Mouse (Mus musculus): ENCODE results near the gene Ankrd22.

Gene Ankrd22

DNA sequence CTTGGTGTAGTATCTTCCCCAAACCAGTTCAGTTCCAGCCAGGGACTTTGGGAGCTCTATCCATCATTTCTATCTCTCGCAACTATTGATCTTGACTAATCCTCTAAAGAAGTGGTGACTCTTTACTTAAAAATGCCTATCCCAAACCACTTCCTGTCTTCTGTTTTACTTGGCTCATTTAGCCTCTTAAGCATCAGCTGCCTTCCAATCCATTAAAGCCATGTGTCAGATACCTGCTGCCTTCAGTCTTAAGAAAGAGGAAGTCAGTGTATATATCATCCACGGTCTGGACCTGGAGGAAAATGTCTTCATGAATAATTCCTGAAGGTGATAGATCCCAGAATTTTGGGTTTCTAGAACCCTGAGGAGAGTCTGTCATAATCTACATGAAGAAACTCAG, 14.5 kb upstream of the Ankrd22 start:
- no peak for DNase-seq

DNA sequence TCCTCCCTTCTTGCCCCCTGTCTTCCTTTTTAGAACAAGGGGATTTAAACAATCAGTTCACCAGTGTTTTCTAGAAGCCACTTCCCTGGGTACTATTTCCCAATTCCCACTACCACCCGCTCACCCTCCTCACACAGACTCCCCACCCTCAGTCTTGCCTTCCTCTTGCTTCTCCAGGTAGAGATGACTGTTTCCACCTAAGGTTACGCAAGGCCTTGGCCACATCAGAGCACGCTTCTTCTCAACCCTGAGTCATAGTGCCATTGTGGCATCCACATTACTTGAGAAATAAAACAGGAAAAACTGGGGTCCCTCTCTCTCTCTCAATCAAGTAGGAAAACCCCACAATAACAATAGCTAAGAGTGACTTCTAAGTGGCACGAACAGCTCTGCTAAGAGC, 13.3 kb upstream of the Ankrd22 start:
- no peak for DNase-seq

DNA sequence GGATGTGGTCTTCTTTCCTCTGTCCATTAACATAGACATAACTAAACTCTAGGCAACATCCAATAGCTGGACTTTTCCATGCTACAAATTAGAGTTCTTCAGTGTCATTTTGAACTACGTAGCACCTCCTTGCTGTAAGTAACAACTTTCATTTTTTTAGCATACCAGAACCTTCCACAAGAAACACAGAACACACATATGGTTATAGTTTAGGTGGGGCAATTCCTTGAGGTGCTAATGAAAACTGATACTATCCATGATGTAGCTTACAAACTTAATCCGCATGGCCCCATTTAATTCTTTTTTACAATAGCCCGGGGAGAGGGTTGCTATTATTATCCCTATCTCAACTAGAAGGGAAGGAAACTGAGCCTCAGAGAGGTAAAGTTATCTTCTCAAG, 8.2 kb upstream of the Ankrd22 start:
- no peak for DNase-seq

DNA sequence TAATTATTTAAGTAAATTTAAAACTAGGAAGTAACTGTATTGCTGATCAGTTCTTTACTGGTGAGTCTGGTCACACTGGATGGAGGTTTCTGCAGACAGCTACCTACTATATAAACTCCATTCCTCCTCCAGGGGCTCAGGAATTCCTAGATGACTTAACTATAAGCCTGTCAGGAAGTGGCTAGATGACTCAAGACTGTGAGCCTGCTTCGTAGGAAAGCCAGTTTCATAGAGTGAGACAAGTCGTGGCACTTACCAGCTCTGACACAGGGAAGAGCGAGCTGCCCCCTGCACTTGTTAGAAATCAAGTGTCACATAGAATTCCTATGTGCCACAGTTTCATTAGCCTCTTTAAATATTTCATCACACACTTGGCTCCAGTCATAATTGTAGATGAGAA, 5.3 kb upstream of the Ankrd22 start:
- no peak for DNase-seq

DNA sequence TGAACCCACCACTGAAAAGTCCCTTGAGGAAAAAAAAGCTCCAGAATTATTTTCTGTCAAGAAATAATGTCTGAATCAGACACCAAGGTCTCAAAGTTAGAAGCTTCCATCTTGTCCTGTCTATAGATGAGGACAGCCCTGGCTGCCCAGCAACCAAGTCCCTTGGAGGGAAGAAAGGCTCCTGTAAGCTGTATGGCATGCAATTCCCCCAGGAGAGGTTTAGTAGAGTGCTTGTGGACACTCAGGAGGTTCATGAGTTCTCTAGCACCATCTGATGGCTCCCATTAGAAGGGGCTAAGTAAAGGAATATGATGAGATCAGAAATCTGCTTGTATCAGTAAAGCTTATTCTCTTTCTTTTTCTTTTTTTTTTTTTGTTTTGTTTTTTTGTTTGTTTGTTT, 3.3 kb upstream of the Ankrd22 start:
- no peak for DNase-seq

DNA sequence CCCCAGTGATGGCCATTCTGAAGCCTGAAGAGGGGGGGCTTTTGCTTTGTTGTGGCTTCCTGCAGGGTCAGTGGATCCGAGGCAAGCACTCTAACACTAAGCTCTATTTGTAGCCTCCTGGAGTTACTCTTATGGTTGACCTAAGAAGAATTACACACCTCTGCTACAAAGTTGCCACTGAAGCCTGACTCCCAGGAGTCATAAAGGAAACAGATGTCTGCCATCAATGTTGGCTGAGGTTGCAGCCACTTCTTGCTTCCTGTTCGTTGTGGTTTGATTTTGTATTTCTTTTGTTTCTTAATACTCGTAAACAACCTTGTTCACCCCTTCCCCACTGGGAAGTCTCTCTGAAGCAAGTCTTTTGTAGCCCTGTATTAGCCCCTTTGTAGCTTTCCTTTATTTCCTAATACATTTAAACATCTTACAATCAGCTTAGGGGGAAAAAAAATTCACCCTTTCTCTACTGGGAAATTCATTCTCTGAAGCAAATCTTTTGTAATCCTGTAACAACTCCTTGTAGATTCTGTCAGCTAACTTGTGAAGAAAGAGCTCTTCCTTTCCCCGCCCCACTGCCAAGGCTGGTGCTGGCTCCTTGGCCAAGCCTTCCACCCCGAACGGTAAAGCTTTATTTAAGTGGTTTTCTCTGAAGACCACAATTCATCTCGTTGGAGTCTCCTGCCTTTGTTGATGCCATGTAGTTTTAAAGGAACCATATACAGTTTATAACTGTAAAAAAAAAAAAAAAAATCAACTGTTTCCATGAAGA, 2.2 kb upstream of the Ankrd22 start:
- DNase-seq: no peak

DNA sequence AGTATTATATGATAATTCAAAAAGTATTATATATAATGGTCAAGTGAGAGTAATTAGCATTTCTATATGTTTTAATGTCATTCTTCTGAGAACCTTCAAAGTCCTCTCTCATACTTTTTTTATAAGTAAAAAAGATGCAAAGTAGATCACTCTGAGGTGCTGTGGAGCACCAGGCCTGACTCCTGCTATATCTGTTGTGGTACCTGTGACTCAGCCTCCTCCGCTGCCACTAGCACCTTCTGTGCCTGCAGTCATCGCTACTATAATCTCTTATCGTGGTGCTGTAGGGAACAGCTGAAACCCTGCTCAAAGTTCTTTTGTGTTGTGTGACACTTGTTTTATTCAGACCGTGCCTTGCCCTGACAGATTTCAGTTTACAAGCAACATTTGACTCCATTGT, 533 bp upstream of the Ankrd22 start:
- no peak for DNase-seq

DNA sequence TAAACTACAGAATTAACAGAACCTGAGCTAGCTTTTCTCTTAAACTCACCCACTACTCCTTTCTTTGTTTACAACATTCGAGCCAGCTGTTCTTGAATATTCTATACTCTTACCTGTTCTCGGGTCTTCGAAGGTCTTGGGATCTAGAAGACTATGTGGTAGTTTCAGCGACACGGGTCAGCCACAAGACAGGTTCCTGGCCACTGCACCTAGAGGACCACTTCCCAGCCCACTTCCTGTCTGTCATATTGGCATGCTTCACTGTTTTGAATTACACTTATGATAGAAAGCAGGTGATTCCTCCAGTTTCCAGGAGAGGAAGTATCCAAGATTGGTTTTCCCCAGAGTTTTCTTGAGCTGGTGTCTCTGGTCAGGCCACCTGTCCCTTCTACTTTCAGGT, 3.2 kb downstream of the Ankrd22 start:
- DNase-seq: no peak

DNA sequence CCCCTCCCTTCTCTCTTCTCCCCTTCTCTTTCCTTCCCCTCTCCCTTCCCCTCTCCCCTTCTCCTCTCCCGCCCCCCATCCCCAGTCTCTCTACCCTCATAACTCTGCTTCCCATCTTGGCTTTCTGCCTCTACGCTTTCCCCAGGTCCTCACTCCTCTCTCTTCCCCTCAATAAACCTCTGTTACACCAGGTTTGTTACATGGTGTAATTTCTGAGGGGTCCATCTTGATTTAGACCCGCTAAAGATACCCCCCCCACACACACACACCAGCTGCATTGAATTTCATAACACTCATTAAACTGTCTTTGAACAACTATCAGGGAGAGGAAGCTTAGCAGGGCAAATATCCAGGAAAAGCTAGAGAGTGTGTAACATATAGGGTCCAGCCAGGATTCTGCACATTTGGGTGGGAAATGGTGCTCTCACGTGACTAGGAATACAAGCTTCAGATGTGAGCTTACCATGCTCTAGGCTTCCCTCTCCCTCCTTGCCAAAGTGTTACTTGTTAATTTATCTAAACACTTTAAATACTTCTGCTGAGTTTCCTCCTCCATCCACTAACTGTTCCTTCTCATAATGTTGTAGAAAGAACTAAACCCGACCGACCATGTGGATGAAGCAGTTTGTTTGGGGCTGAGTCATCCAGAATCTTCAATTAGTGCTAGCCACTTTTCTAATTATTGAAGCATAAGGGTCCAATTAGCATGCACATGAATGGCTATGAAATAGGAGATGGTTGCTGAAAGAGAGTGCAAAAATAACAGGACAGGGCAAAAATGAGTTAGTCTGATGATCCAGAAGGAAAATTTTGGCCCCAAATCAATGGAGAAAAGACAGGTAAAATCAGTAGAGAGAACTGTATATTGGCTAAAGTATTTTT, 12.3 kb downstream of the Ankrd22 start:
- no peak for DNase-seq

DNA sequence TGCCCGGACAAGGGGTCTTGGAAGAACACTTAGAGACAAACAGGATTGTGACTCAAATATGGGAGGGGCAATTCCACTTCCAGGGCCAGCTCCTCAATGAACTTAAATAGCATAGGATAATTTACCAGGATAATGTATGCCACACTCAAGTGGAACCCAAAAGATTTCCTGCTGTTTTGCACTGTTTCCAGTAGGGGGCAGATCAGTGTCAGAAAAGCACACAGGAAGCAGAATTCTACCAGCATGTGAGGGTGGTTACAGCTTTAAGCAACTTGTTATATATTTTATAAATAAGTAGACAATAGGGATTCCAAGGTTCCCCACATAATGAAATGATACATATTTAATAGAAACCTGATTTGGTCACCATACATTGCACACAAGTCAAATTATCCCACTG, 13.9 kb downstream of the Ankrd22 start:
- DNase-seq: peak in 1 of 2 experiments; percentile 40

DNA sequence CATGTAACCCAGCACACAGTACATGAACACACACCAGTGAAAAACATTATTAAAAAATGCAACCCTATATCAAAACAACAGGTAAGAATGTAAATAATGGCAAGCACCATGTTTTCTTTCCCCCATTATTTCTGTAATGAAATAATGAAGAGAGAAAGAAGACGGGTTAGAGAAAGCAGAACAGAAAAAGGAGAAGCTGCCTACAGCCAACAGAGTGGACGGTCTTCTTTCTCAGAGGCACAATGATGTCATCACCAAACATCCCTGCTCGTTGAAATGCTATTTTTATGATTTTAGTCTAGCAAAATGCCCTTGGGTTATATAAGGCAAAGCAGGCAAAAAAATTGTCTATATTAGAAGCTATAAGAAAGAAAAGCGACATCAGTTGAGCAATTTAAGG, 17.4 kb downstream of the Ankrd22 start:
- DNase-seq: no peak

DNA sequence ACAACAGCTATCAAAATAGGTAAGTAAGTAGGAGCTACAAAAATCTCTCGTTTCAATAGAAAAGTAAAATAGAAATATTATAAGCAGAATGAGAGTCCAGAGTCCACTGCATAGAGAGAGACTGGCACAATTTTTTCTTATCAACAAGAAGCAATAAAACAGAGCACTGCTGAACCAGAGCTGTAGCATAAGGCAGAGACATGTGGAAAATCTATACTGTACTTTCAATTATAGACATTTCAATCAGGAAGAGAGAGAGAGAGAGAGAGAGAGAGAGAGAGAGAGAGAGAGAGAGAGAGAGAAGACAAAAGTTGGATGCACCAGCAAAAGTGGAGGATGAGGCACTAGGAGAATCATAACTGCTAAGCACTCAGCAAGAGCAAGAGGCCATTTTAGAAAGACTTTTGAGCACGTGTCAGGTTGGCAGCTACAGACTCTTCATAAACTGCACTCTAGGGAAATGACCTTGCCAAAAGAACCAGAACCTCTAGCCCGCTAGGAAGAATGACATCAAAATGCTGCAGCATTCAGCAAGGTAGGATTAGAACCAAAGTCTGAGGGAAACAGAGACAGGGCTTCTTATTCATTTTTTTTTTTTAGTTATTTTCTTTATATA, 26.3 kb downstream of the Ankrd22 start:
- DNase-seq: no peak

DNA sequence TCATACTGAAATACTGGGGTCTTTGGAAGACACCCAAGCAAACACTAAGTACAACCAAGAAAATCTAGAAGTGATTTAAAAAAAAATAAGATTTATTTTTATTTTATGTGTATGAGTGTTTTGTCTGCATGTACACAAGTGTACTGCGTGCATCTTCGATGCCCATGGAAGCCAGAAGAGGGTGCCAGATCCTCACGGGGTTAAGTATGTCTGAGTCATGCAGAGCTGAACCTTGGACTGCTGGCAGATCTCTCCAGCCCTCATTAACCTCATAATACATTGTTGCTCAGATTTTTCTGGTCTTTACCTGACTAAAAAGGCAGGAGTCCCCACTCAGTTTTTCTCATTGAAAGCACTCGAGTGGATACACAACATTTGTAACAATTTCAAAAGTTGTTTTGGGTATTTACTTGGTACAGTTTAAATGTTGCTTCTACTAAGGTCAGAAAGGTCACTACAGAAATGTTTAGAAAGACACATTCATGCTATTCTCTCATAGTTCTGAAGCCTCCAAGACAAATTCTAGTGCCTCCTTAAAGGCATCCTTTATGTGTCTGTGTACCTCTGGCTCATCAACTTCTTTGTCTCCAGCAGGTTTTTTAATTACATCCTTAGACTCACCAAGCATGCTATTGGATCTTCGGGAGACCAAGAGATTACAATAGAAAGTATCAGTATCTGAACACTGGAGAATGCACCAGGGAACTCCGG, 27.0 kb downstream of the Ankrd22 start:
- no peak for DNase-seq

DNA sequence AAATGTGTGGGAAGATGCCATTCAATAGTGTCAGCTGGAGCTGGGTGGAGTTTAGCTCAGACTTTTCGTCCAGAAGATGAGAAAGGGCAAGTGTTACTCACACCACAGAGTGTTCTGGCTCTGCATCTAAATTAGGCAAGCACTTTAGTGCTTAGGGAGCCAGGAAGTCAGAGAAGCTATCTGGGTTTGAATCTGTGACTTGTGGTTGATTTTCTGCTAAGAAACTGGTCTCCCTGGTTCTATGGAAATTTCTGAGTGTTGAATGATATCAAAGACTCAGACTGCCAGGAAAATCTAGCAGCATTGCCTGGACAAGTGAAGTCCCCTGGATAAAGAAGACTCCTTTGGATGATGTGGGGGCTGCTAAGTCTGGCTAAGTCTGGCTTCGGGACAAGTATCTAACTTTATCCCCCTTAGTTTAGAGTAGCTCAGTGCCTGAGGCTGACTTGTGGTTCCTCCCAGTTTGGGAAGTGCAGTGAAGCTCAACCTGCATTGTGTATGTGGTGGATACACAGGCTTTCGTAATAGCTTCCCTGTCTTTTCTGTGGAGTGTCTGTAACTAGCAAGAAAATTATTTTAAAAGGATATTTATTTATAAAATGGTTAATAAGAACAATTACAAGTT, 45.6 kb downstream of the Ankrd22 start:
- DNase-seq: no peak

DNA sequence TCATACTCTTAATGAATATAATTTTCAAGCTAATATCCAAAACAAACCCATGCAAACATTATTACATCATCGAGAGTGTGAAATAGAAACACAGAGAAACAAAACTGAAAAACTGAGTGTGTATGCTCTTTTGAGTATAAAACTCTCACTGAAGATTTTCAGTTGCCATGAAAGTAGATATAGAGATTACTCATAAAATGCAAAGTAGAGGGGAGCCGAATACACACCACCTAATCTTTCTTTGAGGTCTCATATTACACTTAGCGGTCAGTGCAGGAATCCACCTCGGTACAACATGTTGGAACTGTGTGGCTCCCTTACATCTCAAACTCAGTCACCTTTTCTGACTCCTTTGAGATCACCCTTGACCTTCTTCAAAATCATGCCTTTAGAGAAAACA, 46.2 kb downstream of the Ankrd22 start:
- no peak for DNase-seq

DNA sequence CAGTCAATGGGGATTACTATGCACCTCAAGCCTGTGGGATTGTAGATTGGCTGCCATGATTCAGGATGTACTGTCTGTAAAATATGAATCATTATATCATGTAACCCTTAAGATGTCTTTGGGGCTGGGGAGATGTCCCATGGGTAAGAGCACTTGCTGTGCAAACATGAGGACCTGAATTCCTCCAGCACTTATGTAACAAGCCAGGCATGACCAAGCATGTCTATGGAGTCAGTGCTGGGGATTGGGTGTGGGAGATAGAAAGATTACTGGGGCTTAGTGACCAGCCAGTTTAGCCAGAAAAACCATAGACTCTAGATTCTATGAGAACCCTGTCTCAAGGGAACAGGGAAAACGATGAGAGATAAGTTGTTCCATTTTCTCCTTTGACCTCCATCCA, 46.8 kb downstream of the Ankrd22 start:
- no peak for DNase-seq

DNA sequence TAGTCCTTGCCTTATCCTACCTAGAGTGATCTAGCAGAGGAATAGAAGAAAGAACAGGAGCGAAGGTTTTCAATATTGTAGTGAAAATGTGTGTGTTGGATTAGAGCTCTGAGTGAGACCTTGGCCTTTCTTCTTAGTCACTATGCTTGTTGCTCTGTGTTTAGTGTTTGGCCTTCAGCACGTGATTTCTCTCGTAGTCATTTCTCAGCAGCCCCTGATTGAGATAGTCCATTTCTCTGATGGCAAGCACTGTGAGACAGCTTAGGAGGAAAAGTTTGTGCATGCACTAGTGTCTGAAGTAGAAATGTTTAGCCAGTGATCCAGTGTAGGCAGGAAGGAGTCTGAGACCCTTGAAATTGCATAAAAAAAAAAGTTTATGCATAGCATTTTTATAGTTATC, 61.0 kb downstream of the Ankrd22 start:
- DNase-seq: no peak

DNA sequence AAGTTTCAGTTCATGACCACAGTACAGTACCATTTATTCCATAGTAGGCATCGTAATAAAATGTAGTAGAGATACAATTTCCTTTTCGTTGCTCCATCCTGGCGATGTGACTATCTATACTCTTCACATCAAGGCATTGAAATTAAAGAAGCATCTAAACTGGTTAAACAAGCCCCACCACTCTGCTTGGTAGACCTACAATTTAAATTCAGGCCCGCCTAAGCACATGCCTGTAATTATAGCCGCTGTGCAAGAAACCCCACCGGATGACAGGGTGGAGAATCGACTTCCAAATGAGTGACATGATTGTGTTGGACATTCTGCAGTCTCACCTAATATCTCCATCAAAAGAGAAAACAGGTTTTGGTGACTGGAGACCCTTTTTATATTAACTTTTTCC, 64.0 kb downstream of the Ankrd22 start:
- DNase-seq: no peak

DNA sequence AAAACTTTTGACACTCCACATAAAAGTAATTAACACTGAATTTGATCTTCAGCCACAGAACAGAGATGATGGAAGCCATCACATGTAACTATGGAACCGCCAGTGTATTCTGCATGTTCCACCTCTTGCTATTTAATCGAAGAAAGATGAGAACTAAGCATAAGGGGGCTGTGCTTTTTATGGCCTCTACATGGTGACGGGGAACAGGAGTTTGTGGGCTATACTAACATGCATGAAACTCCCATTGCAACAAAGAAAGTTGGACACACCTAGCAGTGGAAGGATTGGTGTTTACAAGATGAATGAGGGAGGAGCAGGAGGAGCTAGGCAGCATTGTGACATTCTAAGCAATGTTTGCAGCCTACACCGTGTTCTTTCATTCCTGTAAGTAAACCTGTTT, 65.2 kb downstream of the Ankrd22 start, which contains the start of gene Lipm:
TSS of gene Lipm (plus strand) at position 301 of the 400 bp plus-strand sequence.
- no peak for DNase-seq

DNA sequence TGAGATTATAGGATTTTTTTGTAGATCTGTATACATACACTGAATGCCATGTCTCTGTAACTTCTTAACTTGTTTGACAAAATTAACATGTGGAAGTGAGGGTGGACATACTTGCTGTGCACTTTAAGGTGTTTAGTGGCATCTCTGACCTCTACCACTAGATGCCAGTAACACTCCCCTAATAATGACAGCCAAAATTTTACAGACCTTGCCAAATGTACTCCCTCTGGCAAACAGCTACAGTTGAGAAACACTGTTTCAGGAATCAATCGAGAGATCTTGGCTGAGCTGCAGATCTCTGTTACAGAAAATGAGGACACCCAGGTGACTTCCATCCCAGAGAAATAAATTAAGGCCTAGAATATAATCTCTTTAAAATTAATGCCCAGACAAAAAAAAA, 69.6 kb downstream of the Ankrd22 start:
- DNase-seq: no peak

DNA sequence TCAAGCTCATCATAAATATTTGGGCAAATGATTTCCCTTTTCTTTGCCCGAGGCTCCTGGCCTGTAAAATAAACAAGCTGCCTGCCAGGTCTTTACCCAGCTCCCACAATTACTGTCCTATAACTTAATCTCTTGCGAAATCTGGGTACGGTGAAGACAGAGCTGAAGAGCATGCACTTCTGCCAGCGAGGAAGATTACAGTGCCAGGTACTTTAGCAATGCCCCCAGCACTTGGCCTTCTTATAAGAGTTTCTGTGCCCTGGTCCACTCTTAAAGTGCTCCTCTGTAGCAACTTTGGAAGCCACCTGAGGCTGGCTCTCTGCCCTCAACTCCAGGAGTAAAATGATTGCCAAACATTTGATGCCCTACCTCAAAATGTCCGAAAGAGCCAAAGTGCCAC, 70.5 kb downstream of the Ankrd22 start:
- DNase-seq: no peak

DNA sequence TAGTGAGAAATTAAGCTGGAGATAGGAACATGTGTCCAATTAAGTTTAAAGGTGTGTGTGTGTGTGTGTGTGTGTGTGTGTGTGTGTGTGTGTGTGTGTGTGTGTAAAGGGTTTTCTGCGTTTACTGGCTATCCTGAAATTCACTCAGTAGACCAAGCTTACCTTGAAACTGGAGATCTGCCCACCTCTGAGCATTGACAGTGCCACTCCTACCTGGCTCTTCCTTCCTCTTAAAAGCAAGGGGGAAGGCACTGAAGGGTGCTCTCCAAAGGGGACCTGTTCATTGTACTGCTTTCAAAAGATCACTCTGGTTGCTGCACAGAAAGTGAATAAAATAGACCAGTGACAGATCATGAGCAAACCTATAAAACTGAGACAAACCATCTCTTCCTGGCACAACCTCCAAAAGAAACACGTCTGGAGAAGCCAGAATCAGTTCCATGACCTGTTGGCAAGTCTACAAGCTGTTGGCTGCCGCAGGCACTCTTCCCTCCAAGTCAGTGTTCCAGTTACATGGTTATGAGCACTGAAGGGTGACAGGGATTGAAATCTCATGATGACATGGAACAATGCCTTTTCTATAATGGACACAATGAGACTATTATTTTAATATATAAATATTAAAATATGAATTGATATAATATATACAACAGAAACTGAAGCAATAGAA, 76.7 kb downstream of the Ankrd22 start:
- no peak for DNase-seq

All from lung, postnatal 4 days (tissue).